ENCODE assay signal across 10 mouse cellular contexts in genomic region chr3:7755445-7755844, GRCm38 (mm10).
DNase-seq lines count a peak whose midpoint lies in the region; ATAC-seq lines count a peak whose summit lies in the region.
"Had no signal": no experiment of that assay in that cellular context is flagged by ENCODE, and none has a peak within 500 bp of the region (broad histone marks: within the 10 kb centered on the region; RNA-seq: fewer than 3 reads in every experiment).

No protein-coding gene starts in this region.

- ATAC-seq in kidney, embryonic 16.5 days (ENCODE audit: low FRiP score, low TSS enrichment): peak; percentile 61; the same call in 1 of the 2 replicates
- peak; percentile 55; the same call in 1 of the 2 replicates for ATAC-seq in lung, embryonic 15.5 days (ENCODE audit: borderline replicate concordance, extremely low read depth, low FRiP score, low TSS enrichment)
- ATAC-seq in forebrain, embryonic 16.5 days: no peak
- no peak for ATAC-seq in forebrain, embryonic 13.5 days

- no peaks in the 10 kb centered on the region for H3K4me1 ChIP-seq in kidney, embryonic 16.5 days (ENCODE audit: insufficient read depth, low read length)
- H3K4me1 ChIP-seq in lung, embryonic 15.5 days: no peaks in the 10 kb centered on the region
- no peaks in the 10 kb centered on the region for H3K4me1 ChIP-seq in forebrain, embryonic 16.5 days (replicated peaks; ENCODE audit: control insufficient read depth, insufficient read depth, low read length)
- H3K4me1 ChIP-seq in forebrain, embryonic 13.5 days: no peaks in the 10 kb centered on the region
- H3K4me1 ChIP-seq: embryonic facial prominence, embryonic 15.5 days had no signal

- H3K9me3 ChIP-seq in kidney, embryonic 16.5 days (ENCODE audit: low read length): no peaks in the 10 kb centered on the region
- no peaks in the 10 kb centered on the region for H3K9me3 ChIP-seq in lung, embryonic 15.5 days
- no peaks in the 10 kb centered on the region for H3K9me3 ChIP-seq in forebrain, embryonic 16.5 days (ENCODE audit: control insufficient read depth, low read length)
- H3K9me3 ChIP-seq in forebrain, embryonic 13.5 days (replicated peaks): no peaks in the 10 kb centered on the region
- H3K9me3 ChIP-seq: embryonic facial prominence, embryonic 15.5 days had no signal

- H3K27ac ChIP-seq in kidney, embryonic 16.5 days (ENCODE audit: low read length): no peak overlapping the region
- H3K27ac ChIP-seq in lung, embryonic 15.5 days: no peak overlapping the region
- no peak overlapping the region for H3K27ac ChIP-seq in forebrain, embryonic 16.5 days (ENCODE audit: low read length)
- H3K27ac ChIP-seq in forebrain, embryonic 13.5 days: no peak overlapping the region
- H3K27ac ChIP-seq: embryonic facial prominence, embryonic 15.5 days had no signal

- DNase-seq in kidney, adult 18-20 months: no peak
- DNase-seq in adipocyte (ENCODE audit: low spot score): peak; percentile 68
- peak; percentile 13 for DNase-seq in forelimb bud, embryonic 11.5 days (ENCODE audit: low read depth, low spot score)
- no peak for DNase-seq in testis, postnatal 14 days (ENCODE audit: low spot score)

- no peak overlapping the region for H3K9ac ChIP-seq in kidney, embryonic 16.5 days (replicated peaks; ENCODE audit: low read length)
- no peak overlapping the region for H3K9ac ChIP-seq in lung, embryonic 15.5 days
- no peak overlapping the region for H3K9ac ChIP-seq in forebrain, embryonic 16.5 days (replicated peaks; ENCODE audit: low read depth, low read length)
- no peak overlapping the region for H3K9ac ChIP-seq in forebrain, embryonic 13.5 days
- H3K9ac ChIP-seq: embryonic facial prominence, embryonic 15.5 days had no signal

- WGBS in kidney, embryonic 16.5 days: 40% methylated on average over 4 of the region's 4 CpGs
- WGBS in lung, embryonic 15.5 days: 19% methylated on average over 4 of the region's 4 CpGs
- WGBS in forebrain, embryonic 16.5 days: 64% methylated on average over 4 of the region's 4 CpGs
- 68% methylated on average over 4 of the region's 4 CpGs for WGBS in forebrain, embryonic 13.5 days

- H3K4me3 ChIP-seq in kidney, embryonic 16.5 days (ENCODE audit: low read length): no peak overlapping the region
- H3K4me3 ChIP-seq in lung, embryonic 15.5 days: no peak overlapping the region
- no peak overlapping the region for H3K4me3 ChIP-seq in forebrain, embryonic 16.5 days (replicated peaks; ENCODE audit: low read length)
- no peak overlapping the region for H3K4me3 ChIP-seq in forebrain, embryonic 13.5 days
- H3K4me3 ChIP-seq: embryonic facial prominence, embryonic 15.5 days had no signal

- no peak overlapping the region for H3K4me2 ChIP-seq in kidney, embryonic 16.5 days (replicated peaks; ENCODE audit: low read depth, low read length)
- no peak overlapping the region for H3K4me2 ChIP-seq in lung, embryonic 15.5 days
- no peak overlapping the region for H3K4me2 ChIP-seq in forebrain, embryonic 16.5 days (ENCODE audit: low read length)
- no peak overlapping the region for H3K4me2 ChIP-seq in forebrain, embryonic 13.5 days
- H3K4me2 ChIP-seq: embryonic facial prominence, embryonic 15.5 days; midbrain, embryonic 11.5 days had no signal

- no peaks in the 10 kb centered on the region for H3K36me3 ChIP-seq in kidney, embryonic 16.5 days (ENCODE audit: insufficient read depth, low read length)
- H3K36me3 ChIP-seq in lung, embryonic 15.5 days: no peaks in the 10 kb centered on the region
- H3K36me3 ChIP-seq in forebrain, embryonic 16.5 days (ENCODE audit: control insufficient read depth, insufficient read depth): no peaks in the 10 kb centered on the region
- H3K36me3 ChIP-seq in forebrain, embryonic 13.5 days (ENCODE audit: poor library complexity, severe bottlenecking): no peaks in the 10 kb centered on the region
- H3K36me3 ChIP-seq: embryonic facial prominence, embryonic 15.5 days had no signal

- no peaks in the 10 kb centered on the region for H3K27me3 ChIP-seq in kidney, embryonic 16.5 days (ENCODE audit: insufficient read depth, low read length)
- H3K27me3 ChIP-seq in lung, embryonic 15.5 days: no peaks in the 10 kb centered on the region
- H3K27me3 ChIP-seq in forebrain, embryonic 16.5 days (replicated peaks; ENCODE audit: control insufficient read depth, insufficient read depth, low read length): no peaks in the 10 kb centered on the region
- H3K27me3 ChIP-seq in forebrain, embryonic 13.5 days: no peaks in the 10 kb centered on the region
- H3K27me3 ChIP-seq: embryonic facial prominence, embryonic 15.5 days had no signal

Comparison
In these comparisons a context has a peak if more than half of its experiments do, and no peak if none do; other contexts are left out.
1. ATAC-seq: peak in kidney, embryonic 16.5 days (single experiment) and lung, embryonic 15.5 days (single experiment); none in forebrain, embryonic 16.5 days (single experiment) and forebrain, embryonic 13.5 days (single experiment).
2. DNase-seq: peak in adipocyte (single experiment) and forelimb bud, embryonic 11.5 days (single experiment); none in kidney, adult 18-20 months (single experiment) and testis, postnatal 14 days (single experiment).